Mouse (Mus musculus): ENCODE data around the gene Prkce. TPM values are rescaled to one million over a fixed set of nuclear protein-coding genes. Genes with fewer than 3 reads are reported as not detected.

The Prkce gene
- polyA plus RNA-seq, 1 experiment, result 4.8 TPM

DNA sequence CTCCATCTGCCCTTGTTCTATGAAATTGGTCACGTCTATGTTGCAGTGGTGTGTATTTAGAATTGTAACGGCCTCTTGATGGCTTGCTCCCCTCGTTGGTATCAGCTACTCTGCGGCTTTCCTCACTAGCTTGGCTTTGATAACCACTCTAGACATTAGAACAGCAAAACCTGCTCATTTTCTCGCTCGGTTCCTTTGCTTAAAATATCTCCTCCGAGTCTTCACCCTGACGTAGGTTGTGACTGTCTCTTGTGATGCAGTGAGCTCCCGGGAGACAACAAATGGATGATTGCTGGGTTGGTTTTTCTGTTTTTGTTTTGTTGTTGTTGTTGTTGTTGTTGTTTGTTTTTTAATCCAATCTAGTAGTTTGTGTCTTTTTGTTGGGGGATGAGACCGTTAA is 361.4 kb downstream of the Prkce start:
- Histone ChIP-seq H3K4me1 (ENCODE audit: control insufficient read depth, insufficient read depth, low read length) (no peaks in the 10 kb centered on the region), H3K4me3 (replicated peaks; ENCODE audit: control insufficient read depth, low read depth, low read length) (no peak overlapping the region), H3K27ac (ENCODE audit: control insufficient read depth, insufficient read depth, low read depth, low read length, poor library complexity) (no peak overlapping the region)
- TF ChIP-seq POLR2A (IDR thresholded peaks at IDR 0.05; ENCODE audit: borderline replicate concordance, control insufficient read depth, low read depth, low read length) (no peak), CTCF (IDR thresholded peaks at IDR 0.05; ENCODE audit: control insufficient read depth, insufficient read depth, low read length) (no peak)
- 81% methylated on average over 10 of the region's 10 CpGs for WGBS

- Histone ChIP-seq H3K27ac (ENCODE audit: control insufficient read depth, insufficient read depth, low read depth, low read length, poor library complexity) (no peak overlapping the region), H3K4me3 (replicated peaks; ENCODE audit: control insufficient read depth, low read depth, low read length) (no peak overlapping the region), H3K4me1 (ENCODE audit: control insufficient read depth, insufficient read depth, low read length) (no peaks in the 10 kb centered on the region)
- TF ChIP-seq POLR2A (IDR thresholded peaks at IDR 0.05; ENCODE audit: borderline replicate concordance, control insufficient read depth, low read depth, low read length) (no peak), CTCF (IDR thresholded peaks at IDR 0.05; ENCODE audit: control insufficient read depth, insufficient read depth, low read length) (no peak)
- WGBS, result 69% methylated on average over 4 of the region's 4 CpGs
Measured at GRCm38 (mm10) chr17:86529411-86529810, 361.8 kb downstream of the Prkce start.

DNA sequence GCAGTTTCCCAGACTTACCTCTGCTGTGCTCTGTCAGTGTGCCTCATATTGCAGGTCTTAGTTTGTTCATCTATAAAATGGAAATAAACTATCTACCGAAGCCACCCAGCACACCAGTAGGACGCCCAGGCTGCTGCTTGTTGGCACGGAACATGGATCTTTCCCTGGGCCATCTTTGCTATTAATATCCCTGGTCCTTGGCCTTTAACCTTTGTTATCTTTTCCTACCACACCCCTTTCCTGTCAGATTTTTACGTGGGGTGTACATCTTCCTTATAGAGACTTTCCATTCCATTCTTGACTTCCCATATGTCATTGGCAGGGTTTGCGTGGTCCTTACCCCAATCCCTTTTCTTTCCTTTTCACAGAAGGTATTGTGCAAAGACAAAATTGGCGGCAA is 363.6 kb downstream of the Prkce start:
- H3K4me3 ChIP-seq (replicated peaks; ENCODE audit: control insufficient read depth, low read depth, low read length), result no peak overlapping the region
- WGBS, result 69% methylated on average over 6 of the region's 6 CpGs
- TF ChIP-seq POLR2A (IDR thresholded peaks at IDR 0.05; ENCODE audit: borderline replicate concordance, control insufficient read depth, low read depth, low read length) (no peak), CTCF (IDR thresholded peaks at IDR 0.05; ENCODE audit: control insufficient read depth, insufficient read depth, low read length) (no peak)
- no peaks in the 10 kb centered on the region for H3K4me1 ChIP-seq (ENCODE audit: control insufficient read depth, insufficient read depth, low read length)
- H3K27ac ChIP-seq (ENCODE audit: control insufficient read depth, insufficient read depth, low read depth, low read length, poor library complexity), result no peak overlapping the region

DNA sequence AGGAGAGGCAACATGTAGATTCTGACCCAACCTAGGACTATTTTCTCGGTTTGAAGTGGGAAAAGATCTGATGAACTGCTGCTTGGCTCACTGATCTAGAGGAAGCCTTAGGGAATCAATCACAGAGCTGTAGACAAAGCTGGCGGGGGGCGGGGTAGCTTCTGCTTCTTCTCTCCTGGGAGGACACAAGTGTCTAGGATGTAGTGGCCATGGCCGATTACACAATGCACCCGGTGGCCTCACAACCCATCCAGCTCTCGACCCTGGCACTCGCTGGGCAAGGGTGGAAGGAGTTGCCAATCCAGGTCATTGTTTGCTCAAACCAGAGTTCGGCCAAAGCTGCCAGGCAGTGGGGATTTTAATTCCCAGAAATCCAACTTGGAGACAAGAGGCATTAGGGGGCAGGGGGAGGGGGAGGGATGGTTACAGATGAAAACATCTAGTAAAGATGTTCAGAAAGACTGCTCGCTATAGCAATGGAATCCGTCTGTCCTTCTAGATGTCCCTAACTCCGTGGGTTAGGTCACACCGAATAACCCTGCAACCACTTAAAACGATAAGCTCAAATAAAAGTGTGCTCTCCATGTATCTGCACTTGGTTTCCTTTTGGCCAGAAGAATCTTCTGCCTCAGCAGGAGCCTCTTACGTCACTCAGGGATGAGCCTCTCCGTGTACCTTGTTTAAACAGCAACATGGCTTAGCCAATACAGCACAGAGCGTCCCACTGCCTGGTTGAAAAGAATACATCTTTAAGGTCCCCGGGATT is 365.4 kb downstream of the Prkce start:
- Histone ChIP-seq H3K27ac (ENCODE audit: control insufficient read depth, insufficient read depth, low read depth, low read length, poor library complexity) (no peak overlapping the region), H3K4me1 (ENCODE audit: control insufficient read depth, insufficient read depth, low read length) (no peaks in the 10 kb centered on the region; the same call in 1 of the 2 replicates), H3K4me3 (replicated peaks; ENCODE audit: control insufficient read depth, low read depth, low read length) (no peak overlapping the region)
- TF ChIP-seq CTCF (IDR thresholded peaks at IDR 0.05; ENCODE audit: control insufficient read depth, insufficient read depth, low read length) (no peak), POLR2A (IDR thresholded peaks at IDR 0.05; ENCODE audit: borderline replicate concordance, control insufficient read depth, low read depth, low read length) (no peak)
- WGBS, result 73% methylated on average over 17 of the region's 17 CpGs

- H3K27ac ChIP-seq (ENCODE audit: control insufficient read depth, insufficient read depth, low read depth, low read length, poor library complexity), result no peak overlapping the region
- H3K4me1 ChIP-seq (ENCODE audit: control insufficient read depth, insufficient read depth, low read length), result no peaks in the 10 kb centered on the region; the same call in 1 of the 2 replicates
- H3K4me3 ChIP-seq (replicated peaks; ENCODE audit: control insufficient read depth, low read depth, low read length), result no peak overlapping the region
- no peak for TF ChIP-seq POLR2A (IDR thresholded peaks at IDR 0.05; ENCODE audit: borderline replicate concordance, control insufficient read depth, low read depth, low read length)
- no peak for TF ChIP-seq CTCF (IDR thresholded peaks at IDR 0.05; ENCODE audit: control insufficient read depth, insufficient read depth, low read length)
- WGBS, result 93% methylated on average over 11 of the region's 11 CpGs
Measured at GRCm38 (mm10) chr17:86533549-86533851, 365.9 kb downstream of the Prkce start.

- WGBS, result 78% methylated on average over 10 of the region's 10 CpGs
- Histone ChIP-seq H3K4me3 (replicated peaks; ENCODE audit: control insufficient read depth, low read depth, low read length) (no peak overlapping the region), H3K4me1 (ENCODE audit: control insufficient read depth, insufficient read depth, low read length) (no peaks in the 10 kb centered on the region; the same call in 1 of the 2 replicates), H3K27ac (ENCODE audit: control insufficient read depth, insufficient read depth, low read depth, low read length, poor library complexity) (no peak overlapping the region)
- TF ChIP-seq CTCF (IDR thresholded peaks at IDR 0.05; ENCODE audit: control insufficient read depth, insufficient read depth, low read length) (no peak), POLR2A (IDR thresholded peaks at IDR 0.05; ENCODE audit: borderline replicate concordance, control insufficient read depth, low read depth, low read length) (no peak)
Measured at GRCm38 (mm10) chr17:86535096-86535495, 367.5 kb downstream of the Prkce start.

DNA sequence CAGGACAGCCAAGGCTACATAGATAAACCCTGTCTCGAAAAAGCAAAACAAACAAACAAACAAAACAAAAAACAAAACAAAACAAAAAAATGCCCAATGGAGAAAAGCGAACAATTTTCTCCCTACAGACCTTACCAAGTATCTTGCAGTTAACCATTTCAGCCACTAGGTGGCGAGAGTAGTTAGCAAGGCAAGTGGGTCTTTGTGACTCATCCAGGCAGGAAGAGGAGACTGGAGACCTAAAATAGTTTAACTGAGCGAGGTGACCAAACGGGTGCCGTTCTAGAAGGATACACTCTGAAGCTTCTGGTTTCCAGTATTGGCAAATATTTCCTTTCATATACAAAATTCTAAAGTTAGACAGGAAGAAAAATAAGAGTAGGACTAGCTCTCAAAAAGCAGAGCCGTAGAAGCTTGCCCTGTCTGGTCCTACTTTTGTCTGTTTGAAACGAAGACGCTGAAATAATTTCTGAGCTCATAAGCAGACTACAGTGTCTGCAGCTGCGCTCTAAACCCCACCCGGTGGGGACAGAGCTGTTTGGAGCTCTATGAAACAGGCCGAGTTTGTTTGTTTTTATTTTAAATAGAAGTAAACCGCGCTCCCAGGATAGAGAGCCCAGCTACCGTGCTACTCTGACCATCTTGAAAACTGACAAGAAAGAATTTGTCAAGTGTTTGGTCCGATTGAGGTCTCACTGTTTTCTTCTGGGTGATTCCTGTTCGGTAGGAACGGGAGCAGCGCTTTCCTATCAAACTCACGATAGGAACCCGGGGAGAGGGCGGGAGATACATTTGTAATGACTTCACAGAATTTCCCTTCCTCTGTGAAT is 368.5 kb downstream of the Prkce start:
- Histone ChIP-seq H3K4me3 (replicated peaks; ENCODE audit: control insufficient read depth, low read depth, low read length) (no peak overlapping the region), H3K27ac (ENCODE audit: control insufficient read depth, insufficient read depth, low read depth, low read length, poor library complexity) (no peak overlapping the region)
- WGBS, result 37% methylated on average over 22 of the region's 22 CpGs

GRCm38 (mm10) chr17:86539881-86540430 is 372.4 kb downstream of the Prkce start:
- H3K4me1 ChIP-seq (ENCODE audit: control insufficient read depth, insufficient read depth, low read length), result no peaks in the 10 kb centered on the region; the same call in 1 of the 2 replicates
- 87% methylated on average over 18 of the region's 18 CpGs for WGBS
- TF ChIP-seq CTCF (IDR thresholded peaks at IDR 0.05; ENCODE audit: control insufficient read depth, insufficient read depth, low read length), result no peak

More for the DNA sequence above, 368.5 kb downstream of the Prkce start:
- no peaks in the 10 kb centered on the region; the same call in 1 of the 2 replicates for H3K4me1 ChIP-seq (ENCODE audit: control insufficient read depth, insufficient read depth, low read length)
- TF ChIP-seq CTCF (IDR thresholded peaks at IDR 0.05; ENCODE audit: control insufficient read depth, insufficient read depth, low read length) (peak; percentile 49), POLR2A (IDR thresholded peaks at IDR 0.05; ENCODE audit: borderline replicate concordance, control insufficient read depth, low read depth, low read length) (no peak)

More at GRCm38 (mm10) chr17:86539881-86540430, 372.4 kb downstream of the Prkce start:
- Histone ChIP-seq H3K4me3 (replicated peaks; ENCODE audit: control insufficient read depth, low read depth, low read length) (no peak overlapping the region), H3K27ac (ENCODE audit: control insufficient read depth, insufficient read depth, low read depth, low read length, poor library complexity) (no peak overlapping the region)

All from bone marrow, adult 2 months (tissue).